Mouse (Mus musculus) lung, adult 2 months (tissue): ENCODE measurements at regions not wholly inside any gene's neighbourhood (a gene's known extent, or its start where the extent isn't known, plus 50 kb on each side); places are given as distances from the start of the nearest gene placed in this dataset.

ENCODE experiments used
- CTCF ChIP-seq: fragments of 200-500 bp; IDR thresholded peaks from 2 replicates; pipeline ENCODE4 v1.5.1; 2011; ENCODE audit warnings: mild to moderate bottlenecking, low read length, control low read depth; ENCODE audit not compliant: insufficient read depth
- POLR2A ChIP-seq: fragments of 200-500 bp; IDR thresholded peaks from 2 replicates; pipeline ENCODE4 v1.6.1; 2011; ENCODE audit warnings: low read depth, mild to moderate bottlenecking, control low read depth, low read length, borderline replicate concordance; ENCODE audit errors: extremely low read depth

- no peak for TF ChIP-seq POLR2A
- no peak for TF ChIP-seq CTCF
Measured at GRCm38 (mm10) chr9:74056709-74057108, 53.4 kb upstream of the Wdr72 start.
